In genomic region chr10:80149291-80150225, GRCm38 (mm10) we compare ENCODE assay signal across 1 mouse cellular context.
TF ChIP-seq lines count a peak whose summit lies in the region.

No protein-coding gene starts in this region.

TF ChIP-seq in MEL, 35 proteins besides CTCF, POLR2A, EP300 and RAD21 (continued from another document):
- TF ChIP-seq E2F4 (IDR thresholded peaks at IDR 0.05; ENCODE audit: borderline replicate concordance, low read depth, low read length): no peak
- TF ChIP-seq TBP (IDR thresholded peaks at IDR 0.05; ENCODE audit: low read depth, low read length): peak; percentile 88
- TF ChIP-seq ETS1 (IDR thresholded peaks at IDR 0.05; ENCODE audit: low read depth, low read length): peak; percentile 52; the same call in 1 of the 2 replicates
- TF ChIP-seq SIN3A (IDR thresholded peaks at IDR 0.05; ENCODE audit: low read length): peak; percentile 96
- peak; percentile 90 for TF ChIP-seq BHLHE40 (IDR thresholded peaks at IDR 0.05; ENCODE audit: borderline replicate concordance, low read depth, low read length)
- peak; percentile 85 for TF ChIP-seq MAX (IDR thresholded peaks at IDR 0.05; ENCODE audit: low read length)
- 0 out of 2 replicates have a peak, but pooled peaks have one; percentile 32 for TF ChIP-seq TCF12 (IDR thresholded peaks at IDR 0.05; ENCODE audit: low read depth, low read length)
- no peak for TF ChIP-seq JUND (IDR thresholded peaks at IDR 0.05; ENCODE audit: low read depth, low read length)
- TF ChIP-seq SMC3 (IDR thresholded peaks at IDR 0.05; ENCODE audit: low read depth, low read length): no peak
- peak; percentile 66 for TF ChIP-seq HCFC1 (IDR thresholded peaks at IDR 0.05; ENCODE audit: low read depth, low read length)
- TF ChIP-seq USF1 (IDR thresholded peaks at IDR 0.05; ENCODE audit: low read depth, low read length): peak; percentile 91
- no peak for TF ChIP-seq ZC3H11A (IDR thresholded peaks at IDR 0.05; ENCODE audit: low read depth, low read length)
- TF ChIP-seq ELF1 (IDR thresholded peaks at IDR 0.05; ENCODE audit: low read depth, low read length): no peak; the same call in 1 of the 2 replicates
- peak; percentile 84 for TF ChIP-seq MXI1 (IDR thresholded peaks at IDR 0.05; ENCODE audit: low read depth, low read length)
- no peak for TF ChIP-seq MYB (IDR thresholded peaks at IDR 0.05; ENCODE audit: low read depth, low read length)
- TF ChIP-seq RCOR1 (IDR thresholded peaks at IDR 0.05; ENCODE audit: low read depth, low read length): 0 out of 2 replicates have a peak, but pooled peaks have one; percentile 2
